Mouse (Mus musculus): ENCODE data around the gene Pla2g16. TPM values are rescaled to one million over a fixed set of nuclear protein-coding genes. Genes with fewer than 3 reads are reported as not detected.

The Pla2g16 gene
- polyA plus RNA-seq, 1 experiment from 2014 or later = 17.1 TPM

DNA sequence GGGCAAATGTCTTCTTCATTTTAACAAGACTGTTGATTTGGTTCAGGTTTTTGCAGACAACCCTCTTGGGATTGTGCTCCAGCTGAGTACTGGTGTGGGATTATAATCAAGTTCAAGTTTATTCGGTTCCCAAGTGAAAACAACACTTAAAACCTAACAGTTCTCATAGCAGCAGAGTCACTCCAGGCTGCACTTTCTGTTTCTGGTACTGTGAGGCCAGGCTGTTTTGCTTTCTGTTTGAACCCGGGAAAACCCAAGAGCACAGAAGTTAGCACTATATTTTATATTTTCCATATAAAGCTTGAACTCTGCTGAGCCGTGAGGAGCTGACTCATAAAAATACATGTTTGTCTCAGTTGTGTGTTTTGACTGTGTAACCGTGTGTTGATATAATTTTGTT is 1.4 kb downstream of the Pla2g16 start:
- 64% methylated on average over 4 of the region's 4 CpGs for WGBS

DNA sequence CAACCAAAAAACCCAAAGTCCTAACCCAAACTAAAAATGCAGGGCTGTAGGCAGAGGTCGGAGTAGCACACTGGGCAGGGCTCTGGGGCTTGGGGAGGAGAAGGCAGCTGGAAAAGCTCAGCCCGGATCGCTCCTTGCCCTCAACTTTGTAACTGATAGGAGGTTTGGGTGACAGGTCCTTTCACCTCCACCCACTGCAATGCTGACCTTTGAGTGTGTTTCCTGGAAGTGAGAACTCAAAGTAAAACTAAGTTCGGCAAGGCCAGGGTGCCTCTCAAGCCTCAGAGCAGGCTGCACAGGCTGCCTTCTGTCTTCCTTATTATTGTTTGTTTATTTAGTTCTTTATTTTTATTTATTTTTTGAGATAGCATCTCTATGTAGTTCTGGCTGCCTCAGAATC is 2.7 kb downstream of the Pla2g16 start:
- ATAC-seq (ENCODE audit: low read depth) = no peak
- WGBS = 35% methylated on average over 4 of the region's 4 CpGs

More for the DNA sequence above, 1.4 kb downstream of the Pla2g16 start:
- peak overlapping the region; percentile 21; the same call in 1 of the 2 replicates for H3K9ac ChIP-seq (ENCODE audit: low read length)
- no peak for ATAC-seq (ENCODE audit: low read depth)
- peak overlapping the region; percentile 56 for H3K4me3 ChIP-seq (ENCODE audit: low read length)
- H3K36me3 ChIP-seq (ENCODE audit: control insufficient read depth, insufficient read depth, low read length) = no peaks in the 10 kb centered on the region
- peak overlapping the region; percentile 67 for H3K4me2 ChIP-seq (ENCODE audit: low read depth, low read length)
- H3K9me3 ChIP-seq (ENCODE audit: control insufficient read depth, low read length) = no peaks in the 10 kb centered on the region
- H3K27ac ChIP-seq (ENCODE audit: low read length) = no peak overlapping the region
- H3K4me1 ChIP-seq (replicated peaks; ENCODE audit: control insufficient read depth, insufficient read depth, low read length) = peaks cover 2% of the 10 kb centered on the region; the same call in 1 of the 2 replicates
- H3K27me3 ChIP-seq (ENCODE audit: control insufficient read depth, insufficient read depth, low read depth, low read length) = no peaks in the 10 kb centered on the region

DNA sequence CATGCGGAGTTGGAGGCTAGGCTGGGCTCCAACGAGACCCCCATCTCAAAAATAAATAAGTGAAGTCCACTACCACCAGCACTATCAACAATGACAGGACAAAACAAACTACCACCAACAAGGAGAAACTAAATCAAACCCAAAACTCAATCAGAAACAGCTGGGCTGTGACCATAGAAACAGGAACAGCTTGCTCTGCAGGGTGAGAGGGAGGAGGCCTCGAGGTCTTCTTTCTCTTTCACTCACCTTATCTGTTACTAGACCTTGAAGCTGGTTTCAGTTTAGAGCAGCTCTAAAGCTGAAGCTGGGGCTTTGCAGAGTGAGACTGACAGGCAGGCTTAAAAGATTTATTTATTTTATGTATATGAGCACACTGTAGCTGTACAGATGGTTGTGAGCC is 4.2 kb downstream of the Pla2g16 start:
- ATAC-seq (ENCODE audit: low read depth) = no peak
- Histone ChIP-seq H3K9ac (ENCODE audit: low read length) (no peak overlapping the region), H3K36me3 (ENCODE audit: control insufficient read depth, insufficient read depth, low read length) (no peaks in the 10 kb centered on the region), H3K27ac (ENCODE audit: low read length) (no peak overlapping the region), H3K27me3 (ENCODE audit: control insufficient read depth, insufficient read depth, low read depth, low read length) (no peaks in the 10 kb centered on the region), H3K4me1 (replicated peaks; ENCODE audit: control insufficient read depth, insufficient read depth, low read length) (peaks cover 2% of the 10 kb centered on the region; the same call in 1 of the 2 replicates), H3K9me3 (ENCODE audit: control insufficient read depth, low read length) (no peaks in the 10 kb centered on the region), H3K4me2 (ENCODE audit: low read depth, low read length) (no peak overlapping the region), H3K4me3 (ENCODE audit: low read length) (no peak overlapping the region)
- 42% methylated on average over 3 of the region's 3 CpGs for WGBS

More for the DNA sequence above, 2.7 kb downstream of the Pla2g16 start:
- Histone ChIP-seq H3K27ac (ENCODE audit: low read length) (no peak overlapping the region), H3K9me3 (ENCODE audit: control insufficient read depth, low read length) (no peaks in the 10 kb centered on the region), H3K36me3 (ENCODE audit: control insufficient read depth, insufficient read depth, low read length) (no peaks in the 10 kb centered on the region), H3K4me3 (ENCODE audit: low read length) (no peak overlapping the region), H3K4me1 (replicated peaks; ENCODE audit: control insufficient read depth, insufficient read depth, low read length) (peaks cover 2% of the 10 kb centered on the region; the same call in 1 of the 2 replicates), H3K9ac (ENCODE audit: low read length) (no peak overlapping the region), H3K4me2 (ENCODE audit: low read depth, low read length) (no peak overlapping the region), H3K27me3 (ENCODE audit: control insufficient read depth, insufficient read depth, low read depth, low read length) (no peaks in the 10 kb centered on the region)

DNA sequence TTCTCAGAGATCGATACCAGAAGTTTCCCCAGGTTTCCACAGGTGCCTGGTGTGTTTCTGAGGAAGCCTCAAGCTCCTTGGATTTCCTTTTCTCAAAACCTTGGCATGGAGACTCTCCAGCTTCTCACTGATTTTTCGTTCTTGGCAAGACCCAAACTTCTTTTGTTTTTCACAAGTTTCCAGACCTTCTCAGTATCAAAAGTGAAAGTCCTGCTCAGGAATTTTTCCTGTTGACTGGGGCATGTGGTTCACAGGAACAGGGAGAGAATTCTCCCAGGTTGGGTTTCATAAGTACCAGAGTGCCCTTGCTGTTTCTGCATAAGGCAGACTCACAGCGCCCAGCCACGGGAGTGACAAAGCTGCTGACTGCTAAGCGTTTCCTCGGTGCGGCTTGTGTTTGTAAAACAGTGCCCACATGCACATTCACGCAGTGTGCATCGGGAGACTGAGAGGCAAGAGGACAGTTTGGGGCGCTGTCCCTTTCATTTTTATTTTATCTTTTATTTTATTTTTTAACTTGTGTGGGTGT is 5.4 kb downstream of the Pla2g16 start:
- no peak overlapping the region for H3K4me3 ChIP-seq (ENCODE audit: low read length)
- no peaks in the 10 kb centered on the region for H3K36me3 ChIP-seq (ENCODE audit: control insufficient read depth, insufficient read depth, low read length)
- H3K27ac ChIP-seq (ENCODE audit: low read length) = no peak overlapping the region
- 66% methylated on average over 10 of the region's 10 CpGs for WGBS
- no peak for ATAC-seq (ENCODE audit: low read depth)
- H3K27me3 ChIP-seq (ENCODE audit: control insufficient read depth, insufficient read depth, low read depth, low read length) = no peaks in the 10 kb centered on the region
- no peak overlapping the region for H3K9ac ChIP-seq (ENCODE audit: low read length)
- H3K4me1 ChIP-seq (replicated peaks; ENCODE audit: control insufficient read depth, insufficient read depth, low read length) = peaks cover 2% of the 10 kb centered on the region; the same call in 1 of the 2 replicates
- no peak overlapping the region for H3K4me2 ChIP-seq (ENCODE audit: low read depth, low read length)
- no peaks in the 10 kb centered on the region for H3K9me3 ChIP-seq (ENCODE audit: control insufficient read depth, low read length)

DNA sequence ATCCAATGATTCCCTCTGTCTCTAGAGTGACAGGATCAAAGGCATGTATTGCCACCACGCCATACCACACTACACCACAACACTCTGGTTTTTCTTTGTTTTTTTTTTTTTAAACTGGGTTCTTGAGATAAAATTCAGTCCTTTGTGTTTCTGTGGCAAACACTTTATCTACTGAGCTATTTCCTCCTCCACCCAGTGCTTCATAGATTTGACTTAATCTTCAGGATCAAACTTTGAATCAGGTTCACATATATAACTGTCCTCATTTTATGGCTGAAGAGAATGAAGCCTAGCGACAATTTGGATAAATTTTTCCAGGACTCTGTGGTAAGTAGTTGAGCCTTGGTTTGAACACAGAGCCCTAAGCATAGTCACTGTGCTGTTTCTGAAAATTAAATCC is 6.4 kb downstream of the Pla2g16 start:
- no peak for ATAC-seq (ENCODE audit: low read depth)
- H3K27me3 ChIP-seq (ENCODE audit: control insufficient read depth, insufficient read depth, low read depth, low read length) = no peaks in the 10 kb centered on the region
- WGBS = 83% methylated on average over 2 of the region's 2 CpGs

DNA sequence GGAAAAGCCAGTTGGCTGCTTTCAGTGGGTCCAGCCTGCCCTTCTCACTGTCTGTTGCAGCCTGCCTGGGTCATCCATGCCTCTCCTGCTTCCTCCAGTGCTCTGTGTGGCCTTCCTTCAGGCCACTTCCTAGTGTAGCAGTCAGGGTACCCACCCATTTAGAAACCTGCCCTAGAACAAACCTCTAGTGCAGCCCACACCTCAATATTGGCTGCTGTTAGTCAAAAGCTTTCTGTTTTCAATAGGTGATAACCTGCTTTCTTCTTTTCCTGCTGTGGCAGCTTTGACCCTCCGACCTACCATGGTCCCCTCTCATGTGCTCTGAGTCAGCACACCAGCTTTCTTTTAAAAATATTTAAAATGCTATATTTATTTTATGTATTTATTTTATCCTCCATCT is 7.2 kb downstream of the Pla2g16 start:
- 82% methylated on average over 1 of the region's 1 CpGs for WGBS

More for the DNA sequence above, 6.4 kb downstream of the Pla2g16 start:
- Histone ChIP-seq H3K4me2 (ENCODE audit: low read depth, low read length) (no peak overlapping the region), H3K9ac (ENCODE audit: low read length) (no peak overlapping the region), H3K9me3 (ENCODE audit: control insufficient read depth, low read length) (no peaks in the 10 kb centered on the region), H3K36me3 (ENCODE audit: control insufficient read depth, insufficient read depth, low read length) (no peaks in the 10 kb centered on the region), H3K27ac (ENCODE audit: low read length) (no peak overlapping the region), H3K4me1 (replicated peaks; ENCODE audit: control insufficient read depth, insufficient read depth, low read length) (no peaks in the 10 kb centered on the region), H3K4me3 (ENCODE audit: low read length) (no peak overlapping the region)

DNA sequence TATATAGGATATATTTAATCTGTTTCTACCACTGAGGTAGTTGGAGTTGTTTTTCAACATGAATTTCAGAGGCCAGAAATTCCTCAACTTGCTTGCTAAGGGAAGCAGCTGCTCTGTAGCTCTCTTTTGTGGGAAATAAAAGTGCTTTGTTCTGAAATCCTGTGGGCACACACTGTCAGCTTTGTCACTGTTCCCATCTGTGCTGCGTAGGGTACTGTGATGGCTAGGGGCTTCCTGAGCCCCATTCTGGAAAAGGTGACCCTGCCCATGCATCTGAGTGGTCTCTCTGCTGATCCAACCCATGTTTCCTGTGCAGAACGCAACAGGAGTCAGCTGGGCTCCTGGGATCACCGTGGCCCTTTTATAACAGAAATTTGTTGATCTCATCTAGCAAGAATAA is 9.6 kb downstream of the Pla2g16 start:
- WGBS = 73% methylated on average over 3 of the region's 3 CpGs
- no peak overlapping the region for H3K27ac ChIP-seq (ENCODE audit: low read length)
- ATAC-seq (ENCODE audit: low read depth) = no peak

More for the DNA sequence above, 7.2 kb downstream of the Pla2g16 start:
- Histone ChIP-seq H3K4me1 (replicated peaks; ENCODE audit: control insufficient read depth, insufficient read depth, low read length) (no peaks in the 10 kb centered on the region), H3K4me2 (ENCODE audit: low read depth, low read length) (no peak overlapping the region), H3K27me3 (ENCODE audit: control insufficient read depth, insufficient read depth, low read depth, low read length) (no peaks in the 10 kb centered on the region), H3K27ac (ENCODE audit: low read length) (no peak overlapping the region), H3K9ac (ENCODE audit: low read length) (no peak overlapping the region), H3K36me3 (ENCODE audit: control insufficient read depth, insufficient read depth, low read length) (no peaks in the 10 kb centered on the region), H3K9me3 (ENCODE audit: control insufficient read depth, low read length) (no peaks in the 10 kb centered on the region), H3K4me3 (ENCODE audit: low read length) (no peak overlapping the region)
- no peak for ATAC-seq (ENCODE audit: low read depth)

DNA sequence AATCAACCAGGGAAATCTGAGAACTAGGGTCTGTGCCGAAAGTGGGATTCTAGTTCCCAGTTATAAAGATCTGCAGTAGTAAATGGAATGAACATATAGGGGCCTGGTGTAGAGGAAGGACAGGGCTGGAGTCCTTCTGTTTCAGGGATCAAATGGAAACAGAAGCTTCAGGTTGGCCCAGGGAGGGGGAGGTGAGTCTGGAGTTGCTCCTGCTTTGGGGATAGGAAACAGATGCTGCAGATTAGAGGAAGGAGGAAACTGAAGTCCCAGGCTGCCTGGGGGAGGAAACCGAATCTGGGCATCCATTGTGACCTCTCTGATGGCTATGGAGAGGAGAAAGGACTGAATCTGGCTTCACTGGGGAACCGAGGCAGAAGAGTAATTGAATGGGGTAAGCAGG is 11.1 kb downstream of the Pla2g16 start:
- no peak overlapping the region for H3K4me3 ChIP-seq (ENCODE audit: low read length)
- no peak for ATAC-seq (ENCODE audit: low read depth)
- no peak overlapping the region for H3K9ac ChIP-seq (ENCODE audit: low read length)
- H3K27ac ChIP-seq (ENCODE audit: low read length) = no peak overlapping the region
- WGBS = 56% methylated on average over 3 of the region's 3 CpGs
- H3K36me3 ChIP-seq (ENCODE audit: control insufficient read depth, insufficient read depth, low read length) = no peaks in the 10 kb centered on the region
- no peak overlapping the region for H3K4me2 ChIP-seq (ENCODE audit: low read depth, low read length)
- no peaks in the 10 kb centered on the region for H3K27me3 ChIP-seq (ENCODE audit: control insufficient read depth, insufficient read depth, low read depth, low read length)
- no peaks in the 10 kb centered on the region for H3K9me3 ChIP-seq (ENCODE audit: control insufficient read depth, low read length)
- no peaks in the 10 kb centered on the region for H3K4me1 ChIP-seq (replicated peaks; ENCODE audit: control insufficient read depth, insufficient read depth, low read length)

More for the DNA sequence above, 9.6 kb downstream of the Pla2g16 start:
- H3K9ac ChIP-seq (ENCODE audit: low read length) = no peak overlapping the region
- H3K27me3 ChIP-seq (ENCODE audit: control insufficient read depth, insufficient read depth, low read depth, low read length) = no peaks in the 10 kb centered on the region
- H3K4me1 ChIP-seq (replicated peaks; ENCODE audit: control insufficient read depth, insufficient read depth, low read length) = no peaks in the 10 kb centered on the region
- no peak overlapping the region for H3K4me2 ChIP-seq (ENCODE audit: low read depth, low read length)
- H3K4me3 ChIP-seq (ENCODE audit: low read length) = no peak overlapping the region
- no peaks in the 10 kb centered on the region for H3K36me3 ChIP-seq (ENCODE audit: control insufficient read depth, insufficient read depth, low read length)
- no peaks in the 10 kb centered on the region for H3K9me3 ChIP-seq (ENCODE audit: control insufficient read depth, low read length)

DNA sequence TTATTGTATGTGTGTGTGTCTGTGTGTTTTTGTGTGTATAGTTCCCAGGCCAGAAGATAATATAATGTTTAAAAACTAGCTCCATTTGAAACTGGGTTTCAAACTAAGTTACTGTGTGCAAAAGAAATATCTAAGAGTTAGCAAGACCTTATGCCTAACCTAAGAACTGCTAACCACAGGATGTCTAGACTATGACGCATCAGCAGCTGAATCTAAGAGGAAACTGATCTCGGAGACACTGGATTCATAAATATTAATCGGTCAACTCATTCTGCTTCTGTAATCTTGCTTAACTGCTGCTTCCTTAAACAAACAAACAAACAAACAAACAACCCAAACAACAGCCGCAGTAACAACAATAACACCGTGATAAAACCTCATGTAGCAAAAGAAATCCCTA is 12.4 kb downstream of the Pla2g16 start:
- 73% methylated on average over 5 of the region's 5 CpGs for WGBS
- ATAC-seq (ENCODE audit: low read depth) = no peak

DNA sequence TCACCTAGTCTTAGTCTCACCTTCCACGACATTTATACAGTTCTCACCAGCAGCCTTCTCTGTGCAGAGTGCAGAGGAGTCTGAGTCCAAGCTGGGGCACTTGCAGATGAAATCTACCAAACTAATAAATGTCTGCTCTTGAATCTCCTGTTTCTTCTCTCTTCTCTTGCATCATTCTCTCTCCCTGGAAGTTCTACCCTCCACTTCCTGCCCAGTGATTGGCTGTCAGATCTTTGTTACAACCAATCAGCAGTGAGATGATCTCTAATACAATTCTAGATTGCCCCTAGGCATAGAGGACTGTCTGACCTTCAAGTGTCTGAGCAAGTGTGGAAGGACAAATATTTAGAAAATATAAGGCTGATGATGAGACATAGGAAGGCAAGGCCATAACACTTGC is 18.9 kb downstream of the Pla2g16 start:
- Histone ChIP-seq H3K4me3 (ENCODE audit: low read length) (no peak overlapping the region), H3K27ac (ENCODE audit: low read length) (no peak overlapping the region), H3K4me2 (ENCODE audit: low read depth, low read length) (no peak overlapping the region), H3K36me3 (ENCODE audit: control insufficient read depth, insufficient read depth, low read length) (no peaks in the 10 kb centered on the region), H3K27me3 (ENCODE audit: control insufficient read depth, insufficient read depth, low read depth, low read length) (no peaks in the 10 kb centered on the region), H3K9ac (ENCODE audit: low read length) (no peak overlapping the region), H3K4me1 (replicated peaks; ENCODE audit: control insufficient read depth, insufficient read depth, low read length) (no peaks in the 10 kb centered on the region), H3K9me3 (ENCODE audit: control insufficient read depth, low read length) (no peaks in the 10 kb centered on the region)
- 75% methylated on average over 1 of the region's 1 CpGs for WGBS
- no peak for ATAC-seq (ENCODE audit: low read depth)

More for the DNA sequence above, 12.4 kb downstream of the Pla2g16 start:
- no peak overlapping the region for H3K9ac ChIP-seq (ENCODE audit: low read length)
- H3K4me2 ChIP-seq (ENCODE audit: low read depth, low read length) = no peak overlapping the region
- no peaks in the 10 kb centered on the region for H3K36me3 ChIP-seq (ENCODE audit: control insufficient read depth, insufficient read depth, low read length)
- no peaks in the 10 kb centered on the region for H3K27me3 ChIP-seq (ENCODE audit: control insufficient read depth, insufficient read depth, low read depth, low read length)
- no peak overlapping the region for H3K27ac ChIP-seq (ENCODE audit: low read length)
- no peaks in the 10 kb centered on the region for H3K4me1 ChIP-seq (replicated peaks; ENCODE audit: control insufficient read depth, insufficient read depth, low read length)
- no peak overlapping the region for H3K4me3 ChIP-seq (ENCODE audit: low read length)
- no peaks in the 10 kb centered on the region for H3K9me3 ChIP-seq (ENCODE audit: control insufficient read depth, low read length)

Measured in lung, embryonic 16.5 days (tissue).